Mouse (Mus musculus) Patski (cell line): ENCODE data around the gene Tob1. TPM values are rescaled to one million over a fixed set of nuclear protein-coding genes. Genes with fewer than 3 reads are reported as not detected.

Experiments used
- ATAC-seq: fragments of 100-300 bp; one replicate; pipeline ENCODE4 v1.8.0; 2021
- CTCF ChIA-PET: fragments of 350-600 bp; sonication (Branson Sonifier 250); formaldehyde crosslinking; loops from one replicate; lab custom pipeline; 2022; ENCODE audit warnings: inconsistent platforms; lab: Charles Lee
- POLR2A ChIA-PET: fragments of 350-600 bp; sonication (Branson Sonifier 250); formaldehyde crosslinking; loops from one replicate; lab custom pipeline; 2022; ENCODE audit warnings: antibody characterized with exemption, inconsistent platforms; lab: Charles Lee
- DNase-seq: peaks from one replicate; pipeline ENCODE4 v3.0.0-alpha.2; 2011; ENCODE audit warnings: low read depth, low spot score
- H3K27me3 ChIP-seq: fragments of 371-371 bp; one replicate; pipeline ENCODE4 v1.5.1; 2021
- CTCF ChIP-seq: fragments of 100-300 bp; IDR thresholded peaks from one replicate; pipeline ENCODE4 v1.5.1; 2021
- in situ Hi-C: fragments of 300-500 bp; cut with MboI; formaldehyde crosslinking; loops from 3 replicates; pipeline ENCODE4 v1.11.1; 2018; ENCODE audit warnings: low pct_unique_long_range_greater_than_20kb, mixed read lengths
- polyA plus RNA-seq: library from polyadenylated mRNA; unstranded; gene quantifications from one replicate; pipeline ENCODE4 v1.2.3, GENCODE M21; 2021

Tob1 gene
- polyA plus RNA-seq, 1 experiment from 2014 or later: 24.9 TPM

- ChIA-PET POLR2A (interaction anchor here (0.6 to 5.8 kb wide), 8 partner anchors 16 to 252 kb away, joined by 3 to 37 read pairs (median 5); partner anchors contain the start of gene Ankrd40), CTCF (interaction anchor here (1.3 to 3.9 kb wide), 3 partner anchors 15 to 78 kb away, joined by 6 to 19 read pairs (median 13); no protein-coding TSS in a partner anchor)
- TF ChIP-seq CTCF: no peak
- peak; percentile 81 for DNase-seq
- in situ Hi-C loops: no loop called here
- H3K27me3 ChIP-seq: no peaks in the 10 kb centered on the region
- ATAC-seq: peak; percentile 68
Measured at GRCm38 (mm10) chr11:94210191-94211086, 815 bp upstream of the Tob1 start.

- DNase-seq: no peak
- H3K27me3 ChIP-seq: no peaks in the 10 kb centered on the region
- POLR2A ChIA-PET: interaction anchor here (0.6 to 5.8 kb wide), 9 partner anchors 9 to 116 kb away, joined by 3 to 37 read pairs (median 5); partner anchors contain the start of gene Ankrd40
- TF ChIP-seq CTCF: no peak
- ATAC-seq: peak; percentile 31
- in situ Hi-C loops: no loop called here
- CTCF ChIA-PET: interaction anchor here (0.7 to 3.9 kb wide), 8 partner anchors 14 to 92 kb away, joined by 3 to 19 read pairs (median 4); no protein-coding TSS in a partner anchor
Measured at GRCm38 (mm10) chr11:94211651-94212488, 616 bp downstream of the Tob1 start.

GRCm38 (mm10) chr11:94212489-94212836, 1.2 kb downstream of the Tob1 start:
- no peaks in the 10 kb centered on the region for H3K27me3 ChIP-seq
- DNase-seq (no peak), ATAC-seq (no peak)
- TF ChIP-seq CTCF: no peak
- ChIA-PET CTCF (interaction anchor here (0.7 to 3.9 kb wide), 5 partner anchors 13 to 93 kb away, joined by 3 to 19 read pairs (median 5); no protein-coding TSS in a partner anchor), POLR2A (interaction anchor here (0.6 to 5.8 kb wide), 6 partner anchors 9 to 116 kb away, joined by 4 to 37 read pairs (median 6); partner anchors contain the start of genes Ankrd40 and Gm21885)
- in situ Hi-C loops: no loop called here

- CTCF ChIA-PET: interaction anchor here (0.7 to 3.9 kb wide), 5 partner anchors 13 to 93 kb away, joined by 3 to 19 read pairs (median 5); no protein-coding TSS in a partner anchor
- no peaks in the 10 kb centered on the region for H3K27me3 ChIP-seq
- TF ChIP-seq CTCF: no peak
- ATAC-seq (no peak), DNase-seq (no peak)
- POLR2A ChIA-PET: interaction anchor here (0.6 to 5.8 kb wide), 4 partner anchors 13 to 79 kb away, joined by 3 to 37 read pairs (median 16); partner anchors contain the start of gene Gm21885
- in situ Hi-C loops: no loop called here
Measured at GRCm38 (mm10) chr11:94212997-94213396, 1.7 kb downstream of the Tob1 start.

- CTCF ChIA-PET: interaction anchor here (1.1 to 3.9 kb wide), 4 partner anchors 12 to 86 kb away, joined by 3 to 19 read pairs (median 6); no protein-coding TSS in a partner anchor
- no peak for ATAC-seq
- in situ Hi-C loops: no loop called here
Measured at GRCm38 (mm10) chr11:94213735-94214594, 2.7 kb downstream of the Tob1 start.

GRCm38 (mm10) chr11:94215581-94215980, 4.3 kb downstream of the Tob1 start:
- ATAC-seq: no peak
- DNase-seq: no peak
- in situ Hi-C loops: no loop called here
- ChIA-PET POLR2A (interaction anchor here (1.0 to 5.8 kb wide), 2 partner anchors 10 to 71 kb away, joined by 4 to 37 read pairs; no protein-coding TSS in a partner anchor), CTCF (interaction anchor here (0.6 to 2.8 kb wide), 3 partner anchors 10 to 231 kb away, joined by 3 to 20 read pairs (median 6); no protein-coding TSS in a partner anchor)
- H3K27me3 ChIP-seq: no peaks in the 10 kb centered on the region
- no peak for TF ChIP-seq CTCF

More at GRCm38 (mm10) chr11:94213735-94214594, 2.7 kb downstream of the Tob1 start:
- no peak for DNase-seq
- POLR2A ChIA-PET: interaction anchor here (0.7 to 5.8 kb wide), 4 partner anchors 12 to 103 kb away, joined by 3 to 37 read pairs (median 15); no protein-coding TSS in a partner anchor
- H3K27me3 ChIP-seq: no peaks in the 10 kb centered on the region
- no peak for TF ChIP-seq CTCF

GRCm38 (mm10) chr11:94216247-94216646, 5.0 kb downstream of the Tob1 start:
- H3K27me3 ChIP-seq: no peaks in the 10 kb centered on the region
- ATAC-seq (no peak), DNase-seq (no peak)
- ChIA-PET CTCF (interaction anchor here (1.5 to 2.8 kb wide), 3 partner anchors 9 to 88 kb away, joined by 6 to 20 read pairs (median 15); no protein-coding TSS in a partner anchor), POLR2A (interaction anchor here (0.7 to 5.8 kb wide), 3 partner anchors 10 to 71 kb away, joined by 4 to 37 read pairs (median 5); no protein-coding TSS in a partner anchor)
- in situ Hi-C loops: no loop called here
- no peak for TF ChIP-seq CTCF

GRCm38 (mm10) chr11:94221257-94221656, 10.0 kb downstream of the Tob1 start:
- no peak for DNase-seq
- ChIA-PET POLR2A (interaction anchor here (1.2 kb wide), 1 partner anchor 10 kb away, joined by 5 read pairs; the partner anchor contains the start of gene Tob1), CTCF (interaction anchor here (0.7 to 1.5 kb wide), 2 partner anchors 15 to 88 kb away, joined by 3 read pairs; no protein-coding TSS in a partner anchor)
- no peaks in the 10 kb centered on the region for H3K27me3 ChIP-seq
- no peak for TF ChIP-seq CTCF
- no peak for ATAC-seq
- in situ Hi-C loops: loop anchor here (5.0 kb wide), 1 partner anchor 89 kb away; no protein-coding TSS in a partner anchor
